Mouse (Mus musculus) embryonic facial prominence, embryonic 15.5 days (tissue): ENCODE measurements around the gene Rnase10. TPM values are rescaled to one million over a fixed set of nuclear protein-coding genes. Genes with fewer than 3 reads are reported as not detected.
A peak's percentile ranks its signal among the peaks of the same experiment; 100 is the strongest.
"Not testable (repeated sequence)": the region's sequence is repeated elsewhere in the genome, so short reads cannot be mapped to it uniquely, and the experiment has no call there.

ENCODE experiments used
- ATAC-seq: fragments of 200-750 bp; cut with Nextera tagmentation; 2 replicates; pipeline ENCODE4 v1.8.0; 2017; ENCODE audit warnings: low read depth, moderate TSS enrichment; ENCODE audit not compliant: insufficient number of reproducible peaks, low FRiP score, low TSS enrichment
- H3K27ac ChIP-seq: fragments of 300-500 bp; sonication (generic); replicated peaks from 2 replicates; pipeline ENCODE4 v1.5.1; 2015; ENCODE audit warnings: mild to moderate bottlenecking, inconsistent platforms
- H3K27me3 ChIP-seq: fragments of 300-500 bp; sonication (generic); 2 replicates; pipeline ENCODE4 v1.6.1; 2015; ENCODE audit warnings: inconsistent platforms
- H3K36me3 ChIP-seq: fragments of 300-500 bp; sonication (generic); 2 replicates; pipeline ENCODE4 v1.6.1; 2015; ENCODE audit warnings: mild to moderate bottlenecking, inconsistent platforms
- H3K4me1 ChIP-seq: fragments of 300-500 bp; sonication (generic); 2 replicates; pipeline ENCODE4 v1.6.1; 2015; ENCODE audit warnings: inconsistent platforms
- H3K4me2 ChIP-seq: fragments of 300-500 bp; sonication (generic); replicated peaks from 2 replicates; pipeline ENCODE4 v1.6.1; 2015; ENCODE audit warnings: mild to moderate bottlenecking, inconsistent platforms
- H3K4me3 ChIP-seq: fragments of 300-500 bp; sonication (generic); replicated peaks from 2 replicates; pipeline ENCODE4 v1.5.1; 2015; ENCODE audit warnings: mild to moderate bottlenecking, inconsistent platforms
- H3K9ac ChIP-seq: fragments of 300-500 bp; sonication (generic); 2 replicates; pipeline ENCODE4 v1.6.1; 2015; ENCODE audit warnings: inconsistent platforms
- H3K9me3 ChIP-seq: fragments of 300-500 bp; sonication (generic); replicated peaks from 2 replicates; pipeline ENCODE4 v1.6.1; 2016; ENCODE audit warnings: inconsistent platforms
- WGBS: fragments of 180-500 bp; shearing (Covaris S2); methylation state at CpG from one replicate; pipeline ENCODE4 v1.1.7; 2015; 5-methylcytosine and 5-hydroxymethylcytosine counted together
- polyA plus RNA-seq: library from polyadenylated mRNA; unstranded; fragments of >200 nt; fragmentation: Nextera tagmentation; extraction: Ambion mirVana; gene quantifications from 2 replicates; pipeline ENCODE4 v1.2.1, GENCODE M21; 2015

Rnase10 gene
- polyA plus RNA-seq, 1 experiment from 2014 or later: 0.52 TPM

DNA sequence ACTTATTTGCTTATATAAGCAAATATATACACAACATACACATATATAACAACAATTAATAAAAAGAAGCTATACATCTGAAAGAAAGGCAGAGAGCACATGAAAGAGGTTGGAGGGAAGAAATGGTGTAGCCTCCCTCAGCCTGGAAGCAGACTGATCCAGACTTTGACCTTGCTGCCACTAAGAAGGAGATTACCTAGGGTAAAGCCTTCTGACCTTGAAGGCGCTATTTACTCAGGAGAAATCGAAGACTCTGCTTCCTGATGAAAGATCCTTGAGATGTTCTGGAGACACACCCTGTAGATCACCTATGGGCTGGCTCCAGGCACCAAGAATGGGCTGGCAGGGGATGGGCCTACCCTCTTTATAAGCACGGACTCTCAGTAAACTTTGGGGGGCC is 7.2 kb downstream of the Rnase10 start:
- not testable (repeated sequence) for ATAC-seq, H3K4me3 ChIP-seq
- WGBS: 89% methylated on average over 3 of the region's 3 CpGs

DNA sequence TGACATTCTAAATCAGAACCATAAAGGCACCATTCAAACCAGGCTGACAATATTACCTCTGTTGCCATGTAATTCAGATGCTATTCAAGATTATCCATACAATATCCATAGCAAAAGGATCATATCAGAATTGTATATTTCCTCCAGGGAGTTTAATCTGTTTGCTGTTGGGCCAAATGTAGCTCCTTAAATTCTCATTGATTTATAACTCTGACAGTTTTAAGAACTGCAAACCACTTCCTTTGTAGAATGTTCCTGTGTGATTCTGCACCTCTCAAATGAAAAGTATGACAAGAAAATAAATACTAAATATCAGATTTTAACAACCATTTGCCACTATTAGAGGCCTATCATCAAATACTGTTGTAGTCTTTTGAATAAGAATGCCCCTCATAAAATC is 8.2 kb downstream of the Rnase10 start:
- H3K9ac ChIP-seq: no peak overlapping the region
- H3K4me3 ChIP-seq: no peak overlapping the region
- ATAC-seq: no peak
- H3K27me3 ChIP-seq: no peaks in the 10 kb centered on the region
- no peaks in the 10 kb centered on the region for H3K36me3 ChIP-seq
- H3K4me2 ChIP-seq: no peak overlapping the region
- H3K27ac ChIP-seq: no peak overlapping the region
- H3K4me1 ChIP-seq: no peaks in the 10 kb centered on the region; the same call in 1 of the 2 replicates
- H3K9me3 ChIP-seq: no peaks in the 10 kb centered on the region

More for the DNA sequence above, 7.2 kb downstream of the Rnase10 start:
- H3K4me2 ChIP-seq, H3K27me3 ChIP-seq, H3K36me3 ChIP-seq, H3K27ac ChIP-seq, H3K9me3 ChIP-seq, H3K4me1 ChIP-seq, H3K9ac ChIP-seq: not testable (repeated sequence)

- 25% methylated on average over 3 of the region's 3 CpGs for WGBS
- Histone ChIP-seq H3K4me1 (no peaks in the 10 kb centered on the region; the same call in 1 of the 2 replicates), H3K9ac (no peak overlapping the region), H3K4me3 (no peak overlapping the region), H3K27me3 (no peaks in the 10 kb centered on the region), H3K4me2 (no peak overlapping the region), H3K9me3 (no peaks in the 10 kb centered on the region), H3K36me3 (no peaks in the 10 kb centered on the region), H3K27ac (peak overlapping the region; percentile 22; the same call in 1 of the 2 replicates)
- peak; percentile 67; the same call in 1 of the 2 replicates for ATAC-seq
Observed at GRCm38 (mm10) chr14:51017256-51017655, 9.7 kb downstream of the Rnase10 start.

DNA sequence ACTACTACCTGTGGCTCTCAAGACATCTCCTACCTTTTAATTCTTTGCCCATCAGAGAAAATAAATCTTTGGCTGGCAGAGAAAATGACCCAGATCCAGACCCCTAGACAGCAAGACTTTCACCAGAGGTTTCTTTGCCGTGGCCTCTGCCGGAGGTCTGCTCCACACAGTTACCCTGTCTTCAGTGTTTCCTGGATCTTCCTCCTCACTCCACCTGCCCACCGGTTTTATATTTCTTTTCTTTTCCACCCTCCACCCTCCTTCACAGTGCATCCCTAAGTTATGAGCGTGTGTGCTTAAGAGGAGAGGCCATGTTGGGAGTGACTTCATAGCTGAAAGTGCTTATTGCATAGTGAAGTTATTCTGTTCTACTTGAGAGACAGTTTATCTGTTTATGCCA is 15.9 kb downstream of the Rnase10 start:
- WGBS: 78% methylated on average over 4 of the region's 4 CpGs

GRCm38 (mm10) chr14:51024820-51025219 is 17.3 kb downstream of the Rnase10 start:
- Histone ChIP-seq H3K4me3 (no peak overlapping the region), H3K27me3 (no peaks in the 10 kb centered on the region), H3K4me1 (no peaks in the 10 kb centered on the region), H3K27ac (no peak overlapping the region), H3K9me3 (no peaks in the 10 kb centered on the region), H3K9ac (no peak overlapping the region), H3K36me3 (no peaks in the 10 kb centered on the region), H3K4me2 (no peak overlapping the region)
- WGBS: 79% methylated on average over 1 of the region's 1 CpGs
- no peak for ATAC-seq

More for the DNA sequence above, 15.9 kb downstream of the Rnase10 start:
- Histone ChIP-seq H3K27ac (no peak overlapping the region), H3K4me2 (no peak overlapping the region), H3K4me3 (no peak overlapping the region), H3K9ac (no peak overlapping the region), H3K27me3 (no peaks in the 10 kb centered on the region), H3K9me3 (no peaks in the 10 kb centered on the region), H3K36me3 (no peaks in the 10 kb centered on the region), H3K4me1 (no peaks in the 10 kb centered on the region)
- no peak for ATAC-seq

DNA sequence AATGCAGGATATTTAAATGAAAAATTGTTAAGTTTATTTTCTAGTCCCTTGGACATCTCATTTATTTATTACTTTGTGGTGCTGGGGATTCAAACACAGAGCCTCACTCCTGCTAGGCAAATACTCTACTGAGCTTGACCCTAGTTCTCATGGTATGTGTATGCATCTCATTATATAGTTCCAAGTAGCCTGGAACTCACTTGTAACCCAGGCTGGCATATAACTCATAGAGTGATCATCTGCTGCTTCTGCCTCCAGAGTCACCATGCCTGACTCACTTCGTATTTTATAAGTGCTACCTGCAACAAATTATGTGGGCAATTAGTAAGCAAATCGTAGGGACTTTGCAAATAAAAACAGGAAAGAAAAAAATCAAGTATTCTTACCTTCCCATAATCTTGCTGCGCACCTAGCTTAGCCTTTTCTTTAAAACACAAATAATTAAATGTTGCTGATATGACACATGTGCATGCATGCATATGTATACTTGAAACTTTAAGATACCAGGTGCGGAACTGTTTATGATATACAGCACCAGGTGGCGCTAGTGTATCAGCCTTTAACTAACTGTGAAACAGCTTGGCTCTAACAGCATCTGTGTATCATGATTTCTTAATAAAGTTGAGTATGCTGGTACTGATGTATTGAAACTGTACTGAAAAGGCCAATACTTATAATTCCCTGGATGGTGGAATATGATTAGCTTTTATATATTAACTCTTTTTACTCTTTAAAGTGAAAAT is 19.0 kb downstream of the Rnase10 start:
- Histone ChIP-seq H3K36me3 (no peaks in the 10 kb centered on the region), H3K4me3 (no peak overlapping the region), H3K9ac (no peak overlapping the region), H3K4me1 (no peaks in the 10 kb centered on the region), H3K4me2 (no peak overlapping the region), H3K27me3 (no peaks in the 10 kb centered on the region), H3K9me3 (no peaks in the 10 kb centered on the region), H3K27ac (no peak overlapping the region)
- no peak for ATAC-seq
- 32% methylated on average over 5 of the region's 5 CpGs for WGBS

GRCm38 (mm10) chr14:51027387-51028155 is 20.0 kb downstream of the Rnase10 start:
- H3K36me3 ChIP-seq: no peaks in the 10 kb centered on the region
- no peaks in the 10 kb centered on the region for H3K27me3 ChIP-seq
- H3K4me3 ChIP-seq: no peak overlapping the region
- H3K4me2 ChIP-seq: no peak overlapping the region
- no peak overlapping the region for H3K9ac ChIP-seq
- no peak overlapping the region for H3K27ac ChIP-seq
- H3K4me1 ChIP-seq: no peaks in the 10 kb centered on the region
- no peaks in the 10 kb centered on the region for H3K9me3 ChIP-seq
- no peak for ATAC-seq
- WGBS: 49% methylated on average over 3 of the region's 3 CpGs

GRCm38 (mm10) chr14:51035206-51035605 is 27.7 kb downstream of the Rnase10 start:
- H3K27ac ChIP-seq: no peak overlapping the region
- WGBS: 43% methylated on average over 1 of the region's 1 CpGs

GRCm38 (mm10) chr14:51036214-51036613 is 28.7 kb downstream of the Rnase10 start:
- Histone ChIP-seq H3K27me3 (no peaks in the 10 kb centered on the region), H3K27ac (no peak overlapping the region), H3K4me2 (no peak overlapping the region), H3K9me3 (no peaks in the 10 kb centered on the region), H3K4me1 (no peaks in the 10 kb centered on the region), H3K9ac (no peak overlapping the region), H3K4me3 (no peak overlapping the region), H3K36me3 (no peaks in the 10 kb centered on the region)
- 77% methylated on average over 4 of the region's 4 CpGs for WGBS
- ATAC-seq: no peak

More at GRCm38 (mm10) chr14:51035206-51035605, 27.7 kb downstream of the Rnase10 start:
- Histone ChIP-seq H3K9ac (no peak overlapping the region), H3K36me3 (no peaks in the 10 kb centered on the region), H3K9me3 (no peaks in the 10 kb centered on the region), H3K4me2 (no peak overlapping the region), H3K4me1 (no peaks in the 10 kb centered on the region), H3K4me3 (no peak overlapping the region), H3K27me3 (no peaks in the 10 kb centered on the region)
- ATAC-seq: no peak

DNA sequence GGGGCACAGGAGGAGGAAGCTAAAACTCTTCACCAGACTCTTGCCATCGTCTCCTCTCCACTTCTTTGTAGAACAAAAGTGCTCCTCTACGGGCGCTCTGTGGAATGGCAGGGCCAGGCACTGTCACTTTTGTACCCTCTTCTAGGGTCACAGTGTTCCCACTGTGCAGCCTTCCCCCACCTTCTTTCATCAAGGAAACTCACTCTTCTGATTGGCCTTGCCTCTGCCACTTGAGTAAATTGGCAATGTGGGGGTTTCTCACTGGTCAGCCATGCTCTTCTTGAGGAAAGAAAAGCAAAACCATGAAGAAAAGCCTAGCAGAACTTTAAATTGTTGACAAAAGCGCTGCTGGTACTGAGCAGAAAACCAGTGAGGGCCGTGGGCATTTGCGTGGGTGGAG is 34.2 kb downstream of the Rnase10 start, which contains the start of gene Rnase9:
TSS of gene Rnase9 (minus strand) at position 101 of the 400 bp plus-strand sequence.
- no peak within 1 kb of the TSS for H3K4me2 ChIP-seq
- H3K4me1 ChIP-seq: no peaks in the 10 kb centered on the region
- H3K27me3 ChIP-seq: no peaks in the 10 kb centered on the region
- no peak within 1 kb of the TSS for H3K27ac ChIP-seq
- no peaks in the 10 kb centered on the region for H3K36me3 ChIP-seq
- WGBS: 74% methylated on average over 6 of the region's 6 CpGs
- no peak within 1 kb of the TSS for H3K4me3 ChIP-seq
- H3K9me3 ChIP-seq: no peaks in the 10 kb centered on the region
- ATAC-seq: no peak
- no peak within 1 kb of the TSS for H3K9ac ChIP-seq

GRCm38 (mm10) chr14:51047846-51048245 is 40.3 kb downstream of the Rnase10 start:
- Histone ChIP-seq H3K36me3 (no peaks in the 10 kb centered on the region), H3K4me2 (no peak overlapping the region), H3K9ac (no peak overlapping the region), H3K4me1 (no peaks in the 10 kb centered on the region), H3K9me3 (no peaks in the 10 kb centered on the region), H3K27me3 (no peaks in the 10 kb centered on the region), H3K4me3 (no peak overlapping the region), H3K27ac (no peak overlapping the region)
- ATAC-seq: no peak
- 27% methylated on average over 5 of the region's 5 CpGs for WGBS
